Mouse (Mus musculus) limb, embryonic 13.5 days (tissue): ENCODE measurements around the gene Cgn. TPM values are rescaled to one million over a fixed set of nuclear protein-coding genes. Genes with fewer than 3 reads are reported as not detected.
A peak's percentile ranks its signal among the peaks of the same experiment; 100 is the strongest.

Source experiments
- ATAC-seq: fragments of 200-750 bp; cut with Nextera tagmentation; 2 replicates; pipeline ENCODE4 v1.8.0; 2017; ENCODE audit warnings: low read depth, moderate number of reproducible peaks, moderate TSS enrichment; ENCODE audit not compliant: low FRiP score
- H3K27ac ChIP-seq: fragments of 300-500 bp; sonication (generic); 2 replicates; pipeline ENCODE4 v1.5.1; 2015; ENCODE audit warnings: inconsistent platforms, mild to moderate bottlenecking, moderate library complexity
- H3K27me3 ChIP-seq: fragments of 300-500 bp; sonication (generic); 2 replicates; pipeline ENCODE4 v1.6.1; 2015; ENCODE audit warnings: mild to moderate bottlenecking, inconsistent platforms
- H3K36me3 ChIP-seq: fragments of 300-500 bp; sonication (generic); 2 replicates; pipeline ENCODE4 v1.6.1; 2015; ENCODE audit warnings: inconsistent platforms, mild to moderate bottlenecking, moderate library complexity
- H3K4me1 ChIP-seq: fragments of 300-500 bp; sonication (generic); 2 replicates; pipeline ENCODE4 v1.6.1; 2015; ENCODE audit warnings: inconsistent platforms
- H3K4me2 ChIP-seq: fragments of 300-500 bp; sonication (generic); replicated peaks from 2 replicates; pipeline ENCODE4 v1.6.1; 2015; ENCODE audit warnings: inconsistent platforms, mild to moderate bottlenecking, moderate library complexity
- H3K4me3 ChIP-seq: fragments of 300-500 bp; sonication (generic); 2 replicates; pipeline ENCODE4 v1.5.1; 2015; ENCODE audit warnings: moderate library complexity, mild to moderate bottlenecking, inconsistent platforms
- H3K9ac ChIP-seq: fragments of 300-500 bp; sonication (generic); 2 replicates; pipeline ENCODE4 v1.6.1; 2015; ENCODE audit warnings: mild to moderate bottlenecking, inconsistent platforms
- H3K9me3 ChIP-seq: fragments of 300-500 bp; sonication (generic); 2 replicates; pipeline ENCODE4 v1.6.1; 2016; ENCODE audit warnings: inconsistent platforms
- WGBS: fragments of 180-500 bp; shearing (Covaris S2); methylation state at CpG from one replicate; pipeline ENCODE4 v1.1.7; 2015; 5-methylcytosine and 5-hydroxymethylcytosine counted together
- polyA plus RNA-seq: library from polyadenylated mRNA; unstranded; fragments of >200 nt; fragmentation: Nextera tagmentation; extraction: Ambion mirVana; gene quantifications from 2 replicates; pipeline ENCODE4 v1.2.1, GENCODE M21; 2015

Cgn gene
- 7.1 and 7.3 TPM in 2 replicates for polyA plus RNA-seq

DNA sequence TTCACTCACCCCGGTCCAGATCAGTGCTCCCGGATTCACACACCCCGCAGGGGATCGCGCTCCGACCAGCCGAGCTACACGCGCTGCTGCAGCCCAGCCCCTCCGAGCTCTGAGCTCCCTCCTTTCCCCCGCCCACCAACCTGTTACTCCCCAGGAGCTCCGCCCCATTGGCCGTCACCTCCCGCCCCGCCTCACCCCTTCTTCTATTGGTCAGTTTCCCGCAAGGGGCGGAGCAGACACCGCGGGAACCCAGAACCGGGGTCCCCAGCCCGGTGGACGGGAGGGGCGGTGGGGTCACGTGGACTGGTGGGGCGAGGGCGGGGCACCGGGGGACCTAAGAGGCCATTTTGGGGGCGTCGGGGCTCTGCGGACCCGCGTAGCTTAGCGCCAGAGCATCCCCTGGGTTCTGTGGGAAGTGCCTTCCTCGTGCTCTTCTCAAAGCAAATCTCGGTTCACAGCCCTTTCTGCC lies at the start of gene Cgn:
Gene Cgn (minus strand): TSS at position 126 of the 469 bp plus-strand sequence.
- Histone ChIP-seq H3K36me3 (no peaks in the 10 kb centered on the region), H3K9me3 (no peaks in the 10 kb centered on the region), H3K9ac (peak within 1 kb of the TSS; percentile 73), H3K4me3 (peak within 1 kb of the TSS; percentile 55), H3K4me1 (peaks cover 11% of the 10 kb centered on the region), H3K27me3 (peaks cover 14% of the 10 kb centered on the region), H3K27ac (peak within 1 kb of the TSS; percentile 70; the same call in 1 of the 2 replicates), H3K4me2 (peak within 1 kb of the TSS; percentile 92)
- 2% methylated on average over 35 of the region's 35 CpGs for WGBS
- peak; percentile 96 for ATAC-seq

DNA sequence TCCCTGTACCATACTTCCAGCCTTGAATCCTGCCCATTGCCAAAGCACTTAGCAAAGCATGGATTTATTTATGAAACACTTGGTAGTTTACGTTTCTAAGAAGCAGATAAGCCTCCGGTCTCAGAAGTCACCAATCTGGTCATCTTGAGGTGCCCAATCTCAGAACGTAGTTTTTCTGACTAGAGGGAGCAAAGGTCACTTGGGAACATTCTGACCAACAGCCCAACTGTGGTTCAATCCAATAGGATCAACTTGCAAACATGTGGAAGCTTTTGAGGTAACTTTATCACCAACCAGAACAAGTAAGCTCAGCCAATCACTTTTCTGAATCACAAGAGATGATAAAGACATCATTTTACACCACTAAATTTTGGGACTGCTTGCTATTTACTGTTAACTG lies 49.1 kb upstream of the Cgn start:
- H3K4me2 ChIP-seq, result no peak overlapping the region
- no peak overlapping the region for H3K4me3 ChIP-seq
- H3K9ac ChIP-seq, result no peak overlapping the region
- H3K27me3 ChIP-seq, result peaks cover 11% of the 10 kb centered on the region; the same call in 1 of the 2 replicates
- H3K36me3 ChIP-seq, result no peaks in the 10 kb centered on the region
- H3K4me1 ChIP-seq, result peaks cover 18% of the 10 kb centered on the region
- H3K9me3 ChIP-seq, result no peaks in the 10 kb centered on the region
- 75% methylated on average over 3 of the region's 3 CpGs for WGBS
- ATAC-seq, result no peak
- no peak overlapping the region for H3K27ac ChIP-seq

DNA sequence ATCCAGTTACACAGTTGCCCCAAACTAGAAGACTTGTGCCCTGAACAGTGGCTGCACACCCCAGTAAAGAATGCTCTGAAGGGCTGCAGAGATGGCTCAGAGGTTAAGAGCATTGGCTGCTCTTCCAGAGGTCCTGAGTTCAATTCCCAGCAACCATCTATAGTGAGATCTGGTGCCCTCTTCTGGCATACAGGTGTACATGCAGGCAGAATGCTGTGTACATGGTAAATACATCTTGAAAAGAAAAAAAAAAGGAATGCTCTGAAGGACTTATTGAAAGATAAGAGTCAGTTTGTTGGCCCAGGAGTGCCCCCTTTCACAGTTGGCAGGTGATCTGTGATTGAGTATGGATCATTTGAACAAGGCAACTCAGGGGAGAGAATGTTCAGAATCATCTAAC lies 47.1 kb upstream of the Cgn start:
- Histone ChIP-seq H3K4me1 (no peaks in the 10 kb centered on the region), H3K9ac (no peak overlapping the region), H3K36me3 (no peaks in the 10 kb centered on the region), H3K9me3 (no peaks in the 10 kb centered on the region), H3K4me3 (no peak overlapping the region), H3K27me3 (peaks cover 11% of the 10 kb centered on the region; the same call in 1 of the 2 replicates), H3K27ac (no peak overlapping the region), H3K4me2 (no peak overlapping the region)
- ATAC-seq, result no peak

DNA sequence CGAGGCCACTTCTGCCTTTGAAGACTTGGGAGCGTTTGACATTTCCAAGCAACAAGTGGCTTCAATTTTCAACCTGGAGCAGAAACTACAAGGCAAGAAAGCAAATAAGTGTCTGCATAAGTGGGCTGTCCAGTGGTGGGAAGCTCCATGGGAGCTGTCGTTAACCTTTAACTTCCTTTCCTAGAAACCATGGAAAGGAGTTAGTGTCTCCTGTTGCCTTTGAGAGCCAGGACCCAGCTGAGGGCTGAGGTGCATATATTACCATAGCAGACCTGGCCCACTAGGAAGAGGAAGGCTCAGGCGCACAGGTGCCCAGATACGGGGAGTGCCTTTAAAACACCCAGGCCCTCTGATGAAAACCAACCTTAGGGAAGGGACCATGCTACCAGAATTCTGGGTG lies 46.4 kb upstream of the Cgn start:
- no peak overlapping the region for H3K4me2 ChIP-seq
- H3K36me3 ChIP-seq, result no peaks in the 10 kb centered on the region
- H3K9ac ChIP-seq, result no peak overlapping the region
- no peak overlapping the region for H3K4me3 ChIP-seq
- H3K27me3 ChIP-seq, result peaks cover 11% of the 10 kb centered on the region; the same call in 1 of the 2 replicates
- no peak for ATAC-seq
- no peaks in the 10 kb centered on the region for H3K4me1 ChIP-seq
- H3K9me3 ChIP-seq, result no peaks in the 10 kb centered on the region
- H3K27ac ChIP-seq, result no peak overlapping the region
- WGBS, result 75% methylated on average over 5 of the region's 5 CpGs

DNA sequence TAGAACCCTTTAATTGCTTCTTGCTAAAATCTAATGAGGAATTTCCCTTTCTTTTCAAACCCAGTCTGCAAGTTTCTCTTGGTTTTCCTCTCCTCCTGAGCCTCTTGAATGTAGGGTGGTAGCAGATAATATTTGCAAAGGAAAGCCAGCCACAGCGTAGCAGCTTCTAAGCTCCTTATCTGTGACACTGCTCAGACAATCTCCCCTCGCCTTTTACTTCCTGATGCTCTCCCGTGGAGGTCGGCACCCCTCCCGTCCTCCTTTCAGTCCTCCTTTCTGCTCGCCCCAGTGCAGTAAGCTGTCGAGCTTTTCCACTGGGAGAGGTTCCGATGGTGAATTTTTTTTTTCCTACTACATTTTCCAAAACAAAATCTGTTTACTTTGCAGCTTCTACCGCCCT lies 45.8 kb upstream of the Cgn start:
- no peaks in the 10 kb centered on the region for H3K36me3 ChIP-seq
- no peaks in the 10 kb centered on the region for H3K9me3 ChIP-seq
- no peaks in the 10 kb centered on the region for H3K4me1 ChIP-seq
- no peak overlapping the region for H3K27ac ChIP-seq
- 31% methylated on average over 9 of the region's 9 CpGs for WGBS
- no peak for ATAC-seq
- H3K27me3 ChIP-seq, result peaks cover 11% of the 10 kb centered on the region; the same call in 1 of the 2 replicates
- H3K4me2 ChIP-seq, result no peak overlapping the region
- no peak overlapping the region for H3K9ac ChIP-seq
- H3K4me3 ChIP-seq, result no peak overlapping the region

DNA sequence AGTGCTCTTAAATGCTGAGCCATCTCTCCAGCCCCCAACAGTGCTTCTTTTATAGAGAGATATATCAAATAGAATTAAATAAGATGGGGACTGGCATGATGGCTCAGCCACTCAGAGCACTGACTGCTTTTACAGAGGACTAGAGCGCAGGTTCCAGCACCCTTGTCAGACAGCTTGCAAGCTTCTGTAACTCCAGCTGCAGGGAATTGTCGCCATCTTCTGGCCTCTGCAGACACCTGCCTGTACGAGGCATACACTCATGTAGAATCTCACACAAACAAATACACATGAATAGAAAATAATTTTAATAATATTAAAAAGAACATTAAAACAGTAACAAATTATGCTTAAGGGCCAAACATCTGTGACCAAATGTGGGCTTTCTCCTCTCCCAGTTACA lies 37.8 kb upstream of the Cgn start:
- Histone ChIP-seq H3K9me3 (peaks cover 3% of the 10 kb centered on the region), H3K4me1 (no peaks in the 10 kb centered on the region), H3K36me3 (no peaks in the 10 kb centered on the region), H3K4me3 (no peak overlapping the region), H3K4me2 (no peak overlapping the region), H3K27ac (no peak overlapping the region), H3K9ac (no peak overlapping the region), H3K27me3 (no peaks in the 10 kb centered on the region)
- ATAC-seq, result no peak
- 83% methylated on average over 3 of the region's 3 CpGs for WGBS

DNA sequence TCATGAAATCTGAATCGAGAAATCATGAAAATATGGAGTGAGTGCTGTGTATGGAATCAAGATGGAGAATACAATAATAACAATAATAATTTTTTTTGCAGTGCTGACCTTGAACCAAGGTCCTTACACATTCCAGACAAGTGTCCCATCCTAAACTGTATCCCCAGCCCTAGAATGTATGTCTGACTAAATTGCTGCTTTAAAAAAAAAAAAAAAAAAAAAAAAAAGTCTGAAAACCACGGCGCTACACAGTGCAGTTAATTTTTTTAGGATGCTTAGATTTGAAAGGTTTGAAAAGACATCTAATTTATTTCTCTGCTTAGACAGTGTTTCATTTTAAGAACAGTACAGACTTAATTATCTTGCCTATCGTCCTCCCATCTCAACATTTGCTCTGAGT lies 35.8 kb upstream of the Cgn start:
- no peak overlapping the region for H3K9ac ChIP-seq
- ATAC-seq, result no peak
- no peaks in the 10 kb centered on the region for H3K4me1 ChIP-seq
- H3K4me2 ChIP-seq, result peak overlapping the region; percentile 68
- 81% methylated on average over 4 of the region's 4 CpGs for WGBS
- no peak overlapping the region for H3K27ac ChIP-seq
- H3K36me3 ChIP-seq, result no peaks in the 10 kb centered on the region
- H3K27me3 ChIP-seq, result no peaks in the 10 kb centered on the region
- H3K9me3 ChIP-seq, result peaks cover 3% of the 10 kb centered on the region
- H3K4me3 ChIP-seq, result peak overlapping the region; percentile 64; the same call in 1 of the 2 replicates

DNA sequence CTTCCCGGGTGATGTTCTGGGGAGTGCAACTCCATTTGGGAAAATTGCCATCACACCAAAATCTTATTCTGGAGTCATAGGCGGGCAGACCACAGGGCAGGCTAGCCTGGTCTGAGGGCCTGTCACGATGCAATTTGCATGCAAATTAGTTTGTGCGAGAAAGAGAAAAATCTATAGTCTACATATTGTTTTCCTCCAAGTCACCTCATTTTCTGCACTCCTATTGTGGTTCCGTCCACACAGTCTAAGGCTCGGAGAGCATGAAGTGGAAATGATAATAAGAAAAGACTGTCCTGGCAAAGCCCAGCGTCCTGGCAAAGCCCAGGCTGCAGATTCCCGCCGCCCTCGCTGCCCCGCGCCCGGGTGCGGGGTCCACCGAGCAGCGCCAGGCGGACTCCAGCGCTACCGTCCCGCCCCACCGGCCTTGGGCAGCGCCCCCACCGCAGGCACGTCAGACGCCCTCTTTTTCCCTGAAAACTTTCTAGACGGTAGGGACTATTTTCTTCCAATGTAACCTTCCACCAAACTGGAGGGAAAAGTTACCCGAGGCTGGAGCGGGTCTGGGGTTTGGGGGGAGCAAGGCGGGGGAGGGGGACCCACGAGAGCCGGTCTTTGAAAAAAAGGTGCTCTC lies 34.8 kb upstream of the Cgn start:
- H3K9ac ChIP-seq, result peak overlapping the region; percentile 93
- H3K27ac ChIP-seq, result peak overlapping the region; percentile 88
- H3K4me1 ChIP-seq, result no peaks in the 10 kb centered on the region
- H3K36me3 ChIP-seq, result no peaks in the 10 kb centered on the region
- ATAC-seq, result peak; percentile 83
- H3K4me3 ChIP-seq, result peak overlapping the region; percentile 64
- peak overlapping the region; percentile 68 for H3K4me2 ChIP-seq
- H3K9me3 ChIP-seq, result peaks cover 3% of the 10 kb centered on the region
- WGBS, result 2% methylated on average over 31 of the region's 31 CpGs
- no peaks in the 10 kb centered on the region for H3K27me3 ChIP-seq

DNA sequence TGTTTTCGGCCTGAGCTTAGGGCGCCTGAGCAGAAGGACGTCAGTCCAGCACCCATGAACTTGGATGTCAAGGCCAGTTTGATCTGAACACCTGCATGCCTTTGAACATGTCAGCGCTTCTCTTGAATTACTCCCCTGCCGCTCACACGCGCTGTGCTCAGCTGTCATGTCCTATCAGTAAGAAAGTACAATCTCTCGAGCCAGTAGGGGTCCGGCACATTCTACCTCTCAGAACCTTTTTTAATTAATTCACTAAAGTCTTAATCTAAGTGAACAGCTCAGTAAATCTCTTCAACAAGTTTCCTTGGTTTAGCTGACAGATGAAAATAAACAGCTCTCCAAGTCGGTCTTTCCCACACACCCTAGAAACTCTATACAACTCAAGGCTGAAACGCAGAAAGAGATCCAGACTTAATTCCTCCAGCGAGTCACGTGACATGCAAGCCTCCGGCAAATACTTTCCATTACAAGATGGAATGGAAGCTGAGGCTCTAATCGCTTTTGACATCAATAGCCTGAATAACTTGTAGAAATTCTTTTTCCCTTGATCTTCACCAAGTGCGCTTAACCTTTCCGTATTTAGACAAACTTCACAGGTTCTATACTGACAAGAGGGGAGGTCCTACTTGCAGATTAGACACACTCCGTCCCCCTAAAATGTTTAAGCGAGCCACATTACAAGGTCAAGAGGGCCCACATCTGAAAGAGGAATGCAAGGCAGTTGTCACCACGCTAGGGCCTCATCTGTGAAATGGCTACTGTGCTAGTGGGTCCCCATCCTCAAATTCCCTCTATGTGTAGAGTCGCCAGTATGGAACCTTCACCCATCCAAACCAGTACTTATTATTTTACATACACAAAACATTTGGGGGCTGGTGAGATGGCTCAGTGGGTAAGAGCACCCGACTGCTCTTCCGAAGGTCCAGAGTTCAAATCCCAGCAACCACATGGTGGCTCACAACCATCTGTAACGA lies 33.4 kb upstream of the Cgn start:
- no peaks in the 10 kb centered on the region for H3K27me3 ChIP-seq
- H3K4me1 ChIP-seq, result no peaks in the 10 kb centered on the region
- no peak overlapping the region for H3K9ac ChIP-seq
- no peak overlapping the region for H3K4me3 ChIP-seq
- peaks cover 3% of the 10 kb centered on the region for H3K9me3 ChIP-seq
- H3K36me3 ChIP-seq, result no peaks in the 10 kb centered on the region
- no peak for ATAC-seq
- H3K4me2 ChIP-seq, result 0 out of 2 replicates have a peak overlapping the region, but pooled peaks have one; percentile 1
- WGBS, result 68% methylated on average over 24 of the region's 24 CpGs
- no peak overlapping the region; the same call in 1 of the 2 replicates for H3K27ac ChIP-seq

DNA sequence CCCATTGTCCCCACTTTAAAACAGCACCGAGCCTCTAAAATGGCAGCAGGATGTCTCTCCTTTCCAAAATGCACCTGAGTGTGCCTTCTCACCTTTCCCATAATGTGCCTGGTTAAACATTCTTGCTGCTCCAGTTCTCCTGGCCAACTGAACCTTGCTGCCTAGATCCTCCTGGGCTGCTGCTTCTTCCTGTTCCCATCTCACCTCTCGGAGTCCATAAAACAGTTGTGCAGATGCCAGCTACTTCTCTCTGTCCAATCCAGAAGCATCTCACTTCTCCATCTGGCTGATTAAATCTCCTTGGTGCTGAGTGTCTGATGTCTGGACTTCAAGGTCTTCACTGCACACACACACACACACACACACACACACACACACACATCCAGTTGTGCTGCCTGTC lies 31.4 kb upstream of the Cgn start:
- H3K27ac ChIP-seq, result no peak overlapping the region
- no peak for ATAC-seq
- WGBS, result 72% methylated on average over 2 of the region's 2 CpGs

DNA sequence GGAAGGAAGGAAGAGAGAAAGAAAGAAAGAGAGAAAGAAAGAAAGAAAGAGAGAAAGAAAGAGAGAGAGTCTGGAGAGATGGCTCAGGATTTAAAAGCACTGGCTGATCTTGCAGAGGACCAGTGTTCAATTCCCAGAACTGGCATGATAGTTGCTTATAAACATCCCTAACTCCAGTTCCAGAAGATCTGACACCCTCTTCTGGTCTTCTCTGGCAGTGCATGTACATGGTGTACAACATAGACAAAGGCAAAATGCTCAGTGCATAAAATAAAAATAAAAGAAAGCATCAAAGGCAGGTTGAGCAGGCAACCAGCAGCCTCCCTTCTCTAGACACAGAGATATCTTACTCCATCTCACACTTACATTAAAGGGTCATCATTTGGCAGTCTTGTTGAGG lies 29.3 kb upstream of the Cgn start:
- H3K9ac ChIP-seq, result no peak overlapping the region
- no peak overlapping the region for H3K4me2 ChIP-seq
- H3K36me3 ChIP-seq, result no peaks in the 10 kb centered on the region
- ATAC-seq, result no peak
- H3K9me3 ChIP-seq, result no peaks in the 10 kb centered on the region
- H3K4me1 ChIP-seq, result no peaks in the 10 kb centered on the region
- H3K4me3 ChIP-seq, result no peak overlapping the region
- H3K27me3 ChIP-seq, result no peaks in the 10 kb centered on the region
- H3K27ac ChIP-seq, result no peak overlapping the region

More for the DNA sequence above, 31.4 kb upstream of the Cgn start:
- no peaks in the 10 kb centered on the region for H3K36me3 ChIP-seq
- no peak overlapping the region for H3K4me2 ChIP-seq
- H3K4me3 ChIP-seq, result no peak overlapping the region
- no peaks in the 10 kb centered on the region for H3K27me3 ChIP-seq
- no peak overlapping the region for H3K9ac ChIP-seq
- no peaks in the 10 kb centered on the region for H3K4me1 ChIP-seq
- H3K9me3 ChIP-seq, result no peaks in the 10 kb centered on the region

DNA sequence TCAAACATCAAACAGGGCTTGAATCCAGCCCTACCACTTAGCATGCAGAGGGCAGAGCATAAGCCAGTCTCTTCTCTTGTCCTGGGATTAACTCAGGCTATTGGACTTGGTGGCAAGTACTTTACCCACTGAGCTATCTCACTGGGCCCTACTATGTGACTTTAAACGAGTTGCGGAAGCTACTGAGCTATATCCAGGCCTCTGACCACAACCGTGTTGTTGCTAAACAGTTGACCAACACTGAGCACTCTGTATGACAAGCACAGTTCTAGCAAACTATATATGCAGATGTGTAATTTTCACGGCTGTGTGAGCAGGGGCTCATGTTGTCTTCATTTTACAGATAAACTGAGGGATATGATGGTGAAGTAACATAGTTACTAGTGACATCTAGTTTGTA lies 28.4 kb upstream of the Cgn start:
- WGBS, result 78% methylated on average over 4 of the region's 4 CpGs
- Histone ChIP-seq H3K9me3 (no peaks in the 10 kb centered on the region), H3K4me2 (no peak overlapping the region), H3K9ac (no peak overlapping the region), H3K27ac (no peak overlapping the region), H3K27me3 (no peaks in the 10 kb centered on the region), H3K36me3 (no peaks in the 10 kb centered on the region), H3K4me1 (no peaks in the 10 kb centered on the region), H3K4me3 (no peak overlapping the region)
- ATAC-seq, result no peak
